Mouse (Mus musculus): Measurements from ENCODE around the gene Lrrc1. TPM values are rescaled to one million over a fixed set of nuclear protein-coding genes. Genes with fewer than 3 reads are reported as not detected.

Gene Lrrc1
- polyA plus RNA-seq, 1 experiment from 2014 or later, result 8.7 TPM

- H3K36me3 ChIP-seq, result 0 out of 2 replicates have a peak, but pooled peaks cover 3% of the 10 kb centered on the region
- H3K9ac ChIP-seq, result no peak overlapping the region
- H3K4me2 ChIP-seq (replicated peaks), result no peak overlapping the region
- 85% methylated on average over 2 of the region's 2 CpGs for WGBS
- H3K27me3 ChIP-seq, result no peaks in the 10 kb centered on the region
- ATAC-seq (ENCODE audit: low FRiP score), result no peak
- no peaks in the 10 kb centered on the region for H3K9me3 ChIP-seq (replicated peaks)
- no peak overlapping the region for H3K4me3 ChIP-seq
- H3K27ac ChIP-seq, result no peak overlapping the region
- peaks cover 8% of the 10 kb centered on the region; the same call in 1 of the 2 replicates for H3K4me1 ChIP-seq
Observed at GRCm38 (mm10) chr9:77450447-77450846, 94.2 kb downstream of the Lrrc1 start.

GRCm38 (mm10) chr9:77444876-77445275 is 99.8 kb downstream of the Lrrc1 start:
- H3K4me3 ChIP-seq, result no peak overlapping the region
- 0 out of 2 replicates have a peak, but pooled peaks cover 3% of the 10 kb centered on the region for H3K36me3 ChIP-seq
- no peaks in the 10 kb centered on the region for H3K27me3 ChIP-seq
- ATAC-seq (ENCODE audit: low FRiP score), result no peak
- H3K9ac ChIP-seq, result no peak overlapping the region
- no peak overlapping the region for H3K4me2 ChIP-seq (replicated peaks)
- H3K9me3 ChIP-seq (replicated peaks), result no peaks in the 10 kb centered on the region
- no peaks in the 10 kb centered on the region for H3K4me1 ChIP-seq
- H3K27ac ChIP-seq, result no peak overlapping the region
- WGBS, result 95% methylated on average over 4 of the region's 4 CpGs

DNA sequence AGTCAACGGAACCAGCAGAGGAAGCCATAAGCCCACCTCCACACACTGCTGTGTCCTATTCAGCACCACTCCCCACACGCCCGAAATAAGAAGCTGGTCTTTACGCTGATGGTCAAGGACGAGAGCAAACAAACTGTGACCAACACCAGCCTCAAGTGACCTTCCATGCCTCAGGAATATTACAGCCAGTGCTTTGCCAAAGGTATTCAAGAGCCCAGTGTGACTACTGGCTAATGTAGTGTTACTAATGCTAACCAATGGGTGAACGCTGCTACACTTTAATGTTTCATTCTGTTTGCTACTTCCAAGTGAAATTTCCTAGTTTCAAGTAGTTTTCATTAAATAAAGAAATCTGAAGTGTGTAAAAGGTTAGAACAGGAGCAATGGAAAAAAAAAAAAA is 105.3 kb downstream of the Lrrc1 start:
- Histone ChIP-seq H3K9me3 (replicated peaks) (no peaks in the 10 kb centered on the region), H3K4me2 (replicated peaks) (no peak overlapping the region), H3K27me3 (no peaks in the 10 kb centered on the region), H3K9ac (no peak overlapping the region), H3K27ac (no peak overlapping the region), H3K36me3 (0 out of 2 replicates have a peak, but pooled peaks cover 7% of the 10 kb centered on the region), H3K4me3 (no peak overlapping the region), H3K4me1 (no peaks in the 10 kb centered on the region)
- no peak for ATAC-seq (ENCODE audit: low FRiP score)
- 88% methylated on average over 6 of the region's 6 CpGs for WGBS

DNA sequence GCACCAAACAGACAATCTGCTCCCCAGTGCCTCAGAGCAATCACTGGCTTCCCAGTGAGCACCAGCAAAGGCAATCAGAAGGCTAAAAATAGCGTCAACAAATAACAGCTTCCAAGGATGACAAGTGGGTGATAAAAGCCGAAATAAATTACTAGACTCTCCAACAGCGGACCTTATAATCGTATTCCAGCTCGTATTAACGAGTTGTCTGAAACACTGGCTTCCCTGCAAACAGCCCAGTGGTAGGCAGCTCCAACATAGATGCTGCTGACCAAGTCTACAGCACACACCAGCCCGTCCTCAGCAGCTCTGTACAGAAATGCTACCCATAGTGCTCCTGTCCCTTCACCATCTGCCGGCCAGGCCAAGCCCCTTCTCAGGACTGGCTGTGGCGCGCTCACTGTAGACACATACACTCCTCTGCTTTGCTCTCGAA is 105.8 kb downstream of the Lrrc1 start:
- no peak overlapping the region for H3K27ac ChIP-seq
- no peak overlapping the region for H3K4me2 ChIP-seq (replicated peaks)
- H3K4me1 ChIP-seq, result no peaks in the 10 kb centered on the region
- H3K36me3 ChIP-seq, result 0 out of 2 replicates have a peak, but pooled peaks cover 7% of the 10 kb centered on the region
- WGBS, result 76% methylated on average over 11 of the region's 11 CpGs
- H3K9me3 ChIP-seq (replicated peaks), result no peaks in the 10 kb centered on the region
- H3K27me3 ChIP-seq, result no peaks in the 10 kb centered on the region
- no peak overlapping the region for H3K9ac ChIP-seq
- no peak overlapping the region for H3K4me3 ChIP-seq
- ATAC-seq (ENCODE audit: low FRiP score), result 0 out of 2 replicates have a peak, but pooled peaks have one; percentile 29

DNA sequence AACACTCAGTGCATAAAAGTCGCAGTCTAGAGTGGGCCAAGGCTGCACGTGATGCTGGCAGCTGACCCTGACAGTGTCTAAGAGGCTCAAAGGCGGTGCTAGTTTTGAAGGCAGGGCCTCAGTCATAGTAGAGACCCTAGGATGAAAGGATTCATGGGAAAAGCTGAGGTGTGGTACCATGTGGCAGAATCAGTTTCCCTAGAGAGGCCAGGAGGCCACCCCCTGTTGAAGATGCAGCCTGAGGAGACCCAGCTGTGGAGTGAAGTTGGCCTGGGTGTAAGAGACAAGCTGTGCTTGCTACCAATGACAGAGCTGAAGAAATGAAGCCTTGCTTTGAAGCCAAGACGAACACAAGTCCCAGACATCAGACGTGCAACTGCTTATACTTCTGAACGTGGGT is 107.5 kb downstream of the Lrrc1 start:
- Histone ChIP-seq H3K4me3 (no peak overlapping the region), H3K27me3 (no peaks in the 10 kb centered on the region), H3K4me2 (replicated peaks) (no peak overlapping the region), H3K4me1 (no peaks in the 10 kb centered on the region), H3K9ac (no peak overlapping the region), H3K27ac (no peak overlapping the region), H3K36me3 (0 out of 2 replicates have a peak, but pooled peaks cover 7% of the 10 kb centered on the region), H3K9me3 (replicated peaks) (no peaks in the 10 kb centered on the region)
- 93% methylated on average over 6 of the region's 6 CpGs for WGBS
- no peak for ATAC-seq (ENCODE audit: low FRiP score)

- no peaks in the 10 kb centered on the region for H3K9me3 ChIP-seq (replicated peaks)
- ATAC-seq (ENCODE audit: low FRiP score), result no peak
- 85% methylated on average over 12 of the region's 12 CpGs for WGBS
- H3K4me3 ChIP-seq, result no peak overlapping the region
- no peaks in the 10 kb centered on the region for H3K27me3 ChIP-seq
- no peaks in the 10 kb centered on the region for H3K4me1 ChIP-seq
- H3K4me2 ChIP-seq (replicated peaks), result no peak overlapping the region
- no peak overlapping the region for H3K27ac ChIP-seq
- no peak overlapping the region for H3K9ac ChIP-seq
- H3K36me3 ChIP-seq, result 0 out of 2 replicates have a peak, but pooled peaks cover 4% of the 10 kb centered on the region
Observed at GRCm38 (mm10) chr9:77434965-77435364, 109.7 kb downstream of the Lrrc1 start.

DNA sequence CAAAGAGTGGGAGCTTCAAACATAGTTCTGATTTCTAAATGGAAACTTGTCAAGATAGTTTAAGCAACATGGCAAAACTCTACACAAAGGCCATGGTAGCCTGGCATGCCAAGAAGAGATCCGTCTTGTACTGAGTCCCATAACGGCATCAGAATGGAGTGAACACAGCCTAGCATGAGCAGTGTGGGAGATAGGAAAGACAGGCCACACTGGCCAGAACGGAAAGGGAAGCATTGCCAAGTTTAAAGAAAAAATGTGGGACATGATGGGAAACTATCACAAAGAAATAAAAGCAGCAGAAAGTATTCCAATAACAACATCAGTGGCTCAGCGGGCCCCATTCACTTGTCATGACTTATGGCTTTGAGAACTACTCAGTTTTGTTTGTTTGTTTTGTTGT is 111.2 kb downstream of the Lrrc1 start:
- no peaks in the 10 kb centered on the region for H3K27me3 ChIP-seq
- H3K4me1 ChIP-seq, result peaks cover under 1% of the 10 kb centered on the region
- H3K4me2 ChIP-seq (replicated peaks), result no peak overlapping the region
- H3K36me3 ChIP-seq, result 0 out of 2 replicates have a peak, but pooled peaks cover 4% of the 10 kb centered on the region
- no peak overlapping the region for H3K4me3 ChIP-seq
- no peak for ATAC-seq (ENCODE audit: low FRiP score)
- H3K9me3 ChIP-seq (replicated peaks), result no peaks in the 10 kb centered on the region
- H3K27ac ChIP-seq, result no peak overlapping the region
- no peak overlapping the region for H3K9ac ChIP-seq
- WGBS, result 90% methylated on average over 4 of the region's 4 CpGs

DNA sequence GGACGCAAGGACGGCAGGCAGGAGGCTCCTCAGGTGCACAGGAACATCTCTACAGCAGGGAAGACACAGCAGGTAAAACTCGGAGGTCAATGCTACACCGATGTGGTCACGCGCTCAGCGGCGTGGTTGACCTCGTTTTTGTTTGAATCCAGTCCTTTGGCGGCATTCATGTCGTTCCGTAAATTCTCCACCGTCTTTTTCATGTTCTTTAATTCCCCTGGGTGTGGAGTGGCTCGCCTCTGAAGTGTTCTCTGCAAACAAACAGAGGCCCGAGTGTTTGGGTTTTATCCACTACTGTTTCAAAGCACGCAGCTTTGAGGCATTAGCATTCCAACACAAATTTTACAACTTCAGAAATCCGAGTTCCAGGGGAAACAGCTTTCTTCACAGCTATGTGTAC is 112.6 kb downstream of the Lrrc1 start:
- H3K36me3 ChIP-seq, result 0 out of 2 replicates have a peak, but pooled peaks cover under 1% of the 10 kb centered on the region
- ATAC-seq (ENCODE audit: low FRiP score), result no peak
- H3K4me1 ChIP-seq, result peaks cover 15% of the 10 kb centered on the region
- no peaks in the 10 kb centered on the region for H3K27me3 ChIP-seq
- no peaks in the 10 kb centered on the region for H3K9me3 ChIP-seq (replicated peaks)
- 85% methylated on average over 17 of the region's 17 CpGs for WGBS
- H3K4me3 ChIP-seq, result no peak overlapping the region
- H3K4me2 ChIP-seq (replicated peaks), result no peak overlapping the region
- no peak overlapping the region for H3K9ac ChIP-seq
- H3K27ac ChIP-seq, result no peak overlapping the region

DNA sequence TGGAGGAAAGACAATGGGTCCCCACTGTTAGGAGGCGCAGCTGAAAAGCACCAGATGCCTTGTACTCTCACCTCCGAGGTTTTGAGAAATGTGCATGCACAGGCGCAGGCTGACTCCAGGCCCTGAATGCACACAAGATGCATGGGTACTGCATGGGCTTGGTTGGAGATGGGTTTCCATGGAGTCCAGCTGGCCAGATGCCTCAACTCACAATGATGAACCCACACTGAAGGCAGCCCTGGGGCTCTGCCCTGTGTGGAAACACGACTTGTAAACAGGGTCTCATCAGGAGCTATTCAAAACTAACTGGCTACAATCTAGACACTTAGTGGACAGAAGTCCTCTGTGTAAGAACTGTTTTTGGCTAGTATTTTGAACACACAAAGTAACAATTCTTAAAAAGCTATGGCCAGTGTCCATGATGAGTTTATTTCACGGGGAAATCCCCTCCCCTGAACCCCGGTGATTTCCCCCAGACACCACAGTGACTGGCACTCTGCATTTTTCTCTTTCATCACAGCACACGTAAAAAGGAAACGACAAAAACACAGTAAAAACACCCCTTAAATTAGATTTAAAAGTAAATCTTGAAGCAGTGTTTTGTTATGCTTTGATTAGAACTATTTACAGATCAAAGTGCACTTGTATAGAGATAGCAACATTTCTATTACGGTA is 114.1 kb downstream of the Lrrc1 start:
- Histone ChIP-seq H3K4me2 (replicated peaks) (no peak overlapping the region), H3K36me3 (no peaks in the 10 kb centered on the region), H3K9me3 (replicated peaks) (no peaks in the 10 kb centered on the region), H3K4me1 (peaks cover 22% of the 10 kb centered on the region), H3K27ac (no peak overlapping the region), H3K9ac (no peak overlapping the region), H3K27me3 (no peaks in the 10 kb centered on the region), H3K4me3 (no peak overlapping the region)
- no peak for ATAC-seq (ENCODE audit: low FRiP score)
- WGBS, result 81% methylated on average over 9 of the region's 9 CpGs

DNA sequence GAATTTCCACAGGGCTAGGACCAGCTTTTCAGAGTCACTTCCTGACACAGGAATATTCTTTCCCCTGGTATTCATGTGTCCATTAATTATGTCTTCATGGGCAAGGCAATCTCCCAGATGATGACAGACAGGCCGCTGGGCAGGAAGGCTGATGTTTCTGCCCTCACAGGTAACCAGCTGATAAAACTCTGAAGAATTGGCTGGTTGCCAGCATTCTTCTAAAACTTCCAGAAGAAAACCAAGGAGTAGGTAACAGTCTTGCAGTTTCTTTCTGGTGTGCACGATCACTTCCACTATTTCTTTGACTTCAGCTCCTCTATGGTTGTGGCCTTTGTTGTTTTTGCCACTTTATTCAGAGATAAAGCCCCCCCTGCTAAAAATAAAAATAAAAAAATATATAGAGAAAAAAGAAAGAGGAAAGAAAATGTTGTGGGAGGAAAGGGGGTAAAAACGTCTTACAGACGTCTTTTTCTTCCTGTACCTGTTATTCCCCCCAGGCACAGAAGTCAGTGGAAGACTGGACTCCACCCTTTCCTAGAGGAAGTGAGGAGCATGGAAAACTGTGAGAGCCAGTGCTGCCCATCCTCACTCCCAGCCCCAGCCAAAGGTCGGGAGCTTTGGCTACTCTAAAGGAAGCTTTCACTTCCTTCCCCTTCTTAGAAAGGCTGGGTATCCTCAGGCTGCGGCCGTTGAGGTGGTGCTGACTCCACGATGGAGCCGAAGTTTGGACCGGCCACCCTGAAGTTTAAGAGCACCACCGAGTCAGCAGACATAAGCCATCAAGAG is 115.2 kb downstream of the Lrrc1 start:
- no peaks in the 10 kb centered on the region for H3K36me3 ChIP-seq
- H3K4me3 ChIP-seq, result no peak overlapping the region
- H3K27ac ChIP-seq, result no peak overlapping the region
- no peaks in the 10 kb centered on the region for H3K27me3 ChIP-seq
- H3K9ac ChIP-seq, result no peak overlapping the region
- no peak overlapping the region for H3K4me2 ChIP-seq (replicated peaks)
- 81% methylated on average over 11 of the region's 11 CpGs for WGBS
- H3K9me3 ChIP-seq (replicated peaks), result no peaks in the 10 kb centered on the region
- peaks cover 22% of the 10 kb centered on the region for H3K4me1 ChIP-seq
- ATAC-seq (ENCODE audit: low FRiP score), result no peak

DNA sequence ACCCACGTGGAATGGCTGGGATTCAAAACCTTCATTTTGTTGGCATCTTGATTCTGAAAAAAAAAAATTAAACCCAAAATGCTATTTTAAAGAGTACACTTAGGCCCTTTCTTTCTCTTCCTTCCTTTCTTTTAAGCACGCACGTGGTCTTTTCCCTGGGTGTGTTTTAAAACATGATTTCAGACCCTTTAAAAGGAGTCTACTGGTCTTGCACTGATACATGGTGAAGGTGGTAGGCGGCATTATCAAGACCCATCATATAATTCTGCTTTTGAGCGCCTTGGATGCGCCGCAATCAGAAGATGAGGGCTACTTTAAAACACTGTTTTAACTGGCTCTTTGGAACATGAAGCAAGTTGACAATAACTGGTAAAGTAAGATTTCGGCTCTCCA is 115.9 kb downstream of the Lrrc1 start:
- H3K4me2 ChIP-seq (replicated peaks), result no peak overlapping the region
- no peaks in the 10 kb centered on the region for H3K9me3 ChIP-seq (replicated peaks)
- ATAC-seq (ENCODE audit: low FRiP score), result no peak
- H3K4me1 ChIP-seq, result peaks cover 22% of the 10 kb centered on the region
- no peak overlapping the region for H3K9ac ChIP-seq
- WGBS, result 92% methylated on average over 8 of the region's 8 CpGs
- H3K27me3 ChIP-seq, result no peaks in the 10 kb centered on the region
- no peaks in the 10 kb centered on the region for H3K36me3 ChIP-seq
- H3K4me3 ChIP-seq, result no peak overlapping the region
- no peak overlapping the region for H3K27ac ChIP-seq

GRCm38 (mm10) chr9:77428115-77428747 is 116.4 kb downstream of the Lrrc1 start:
- H3K9ac ChIP-seq, result no peak overlapping the region
- H3K27ac ChIP-seq, result peak overlapping the region; percentile 78
- WGBS, result 53% methylated on average over 14 of the region's 14 CpGs
- no peaks in the 10 kb centered on the region for H3K27me3 ChIP-seq
- H3K4me1 ChIP-seq, result peaks cover 22% of the 10 kb centered on the region
- H3K9me3 ChIP-seq (replicated peaks), result no peaks in the 10 kb centered on the region
- ATAC-seq (ENCODE audit: low FRiP score), result no peak
- peak overlapping the region; percentile 42 for H3K4me2 ChIP-seq (replicated peaks)
- H3K4me3 ChIP-seq, result no peak overlapping the region; the same call in 1 of the 2 replicates
- H3K36me3 ChIP-seq, result no peaks in the 10 kb centered on the region
